Mouse (Mus musculus) liver, embryonic 12.5 days (tissue): ENCODE results near the gene Gpr143. TPM values are rescaled to one million over a fixed set of nuclear protein-coding genes. Genes with fewer than 3 reads are reported as not detected.
"Not testable (repeated sequence)": the region's sequence is repeated elsewhere in the genome, so short reads cannot be mapped to it uniquely, and the experiment has no call there.

ENCODE experiments used
- ATAC-seq: fragments of 200-750 bp; cut with Nextera tagmentation; 2 replicates; pipeline ENCODE4 v1.8.0; 2017; ENCODE audit warnings: moderate number of reproducible peaks, mild to moderate bottlenecking, moderate library complexity
- H3K27ac ChIP-seq: fragments of 300-500 bp; sonication (generic); 2 replicates; pipeline ENCODE4 v1.5.1; 2016; ENCODE audit warnings: mild to moderate bottlenecking
- H3K27me3 ChIP-seq: fragments of 300-500 bp; sonication (generic); replicated peaks from 2 replicates; pipeline ENCODE4 v1.6.1; 2016; ENCODE audit warnings: mild to moderate bottlenecking, moderate library complexity
- H3K36me3 ChIP-seq: fragments of 300-500 bp; sonication (generic); 2 replicates; pipeline ENCODE4 v1.6.1; 2016; ENCODE audit warnings: mild to moderate bottlenecking, moderate library complexity
- H3K4me1 ChIP-seq: fragments of 300-500 bp; sonication (generic); 2 replicates; pipeline ENCODE4 v1.6.1; 2016
- H3K4me2 ChIP-seq: fragments of 300-500 bp; sonication (generic); 2 replicates; pipeline ENCODE4 v1.6.1; 2016; ENCODE audit warnings: mild to moderate bottlenecking, moderate library complexity
- H3K4me3 ChIP-seq: fragments of 300-500 bp; sonication (generic); 2 replicates; pipeline ENCODE4 v1.5.1; 2016; ENCODE audit warnings: mild to moderate bottlenecking, moderate library complexity
- H3K9ac ChIP-seq: fragments of 300-500 bp; sonication (generic); 2 replicates; pipeline ENCODE4 v1.6.1; 2016; ENCODE audit warnings: mild to moderate bottlenecking, moderate library complexity
- H3K9me3 ChIP-seq: fragments of 300-500 bp; sonication (generic); replicated peaks from 2 replicates; pipeline ENCODE4 v1.6.1; 2016; ENCODE audit warnings: mild to moderate bottlenecking, moderate library complexity
- WGBS: fragments of 180-500 bp; shearing (Covaris S2); methylation state at CpG from one replicate; pipeline ENCODE4 v1.1.7; 2016; ENCODE audit not compliant: insufficient replicate concordance; 5-methylcytosine and 5-hydroxymethylcytosine counted together
- polyA plus RNA-seq: library from polyadenylated mRNA; unstranded; fragments of >200 nt; fragmentation: Nextera tagmentation; extraction: Ambion mirVana; gene quantifications from 2 replicates; pipeline ENCODE4 v1.2.1, GENCODE M21; 2016

The Gpr143 gene
- polyA plus RNA-seq, 1 experiment from 2014 or later = 0.07 TPM

DNA sequence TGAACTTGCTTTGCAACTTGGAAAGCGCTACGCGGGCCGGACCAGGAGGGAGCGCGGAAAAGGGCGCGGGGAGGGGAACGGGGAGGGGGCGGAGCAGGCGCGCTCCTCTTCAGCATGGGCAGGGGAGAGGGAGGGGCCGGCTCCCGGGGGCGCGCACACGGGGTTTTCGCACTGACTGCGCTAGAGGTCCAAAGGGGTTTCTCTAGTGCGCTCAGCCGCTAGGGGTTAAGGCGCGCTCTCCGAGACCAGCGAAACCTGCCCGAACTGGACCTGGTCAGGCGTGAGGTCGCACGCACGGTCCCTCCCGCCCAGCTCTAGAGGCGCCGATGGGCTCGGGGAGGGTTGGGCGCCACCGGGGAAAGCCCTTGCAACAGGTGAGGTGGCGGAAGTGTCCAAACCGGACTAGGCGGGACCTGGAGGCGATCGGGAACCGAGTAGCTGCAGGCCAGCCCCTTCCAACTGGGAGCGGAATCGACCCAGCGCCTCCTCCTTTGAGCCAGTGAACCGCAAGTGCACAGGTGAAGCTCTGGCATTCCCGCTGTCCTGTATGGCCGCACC is 12.0 kb upstream of the Gpr143 start:
- H3K9me3 ChIP-seq = no peaks in the 10 kb centered on the region
- H3K4me2 ChIP-seq = peak overlapping the region; percentile 70
- no peaks in the 10 kb centered on the region for H3K36me3 ChIP-seq
- H3K27me3 ChIP-seq = peaks cover 31% of the 10 kb centered on the region
- H3K9ac ChIP-seq = peak overlapping the region; percentile 27; the same call in 1 of the 2 replicates
- 5% methylated on average over 41 of the region's 48 CpGs for WGBS
- H3K4me3 ChIP-seq = peak overlapping the region; percentile 56
- no peaks in the 10 kb centered on the region for H3K4me1 ChIP-seq
- ATAC-seq = peak; percentile 81
- 0 out of 2 replicates have a peak overlapping the region, but pooled peaks have one; percentile 10 for H3K27ac ChIP-seq

GRCm38 (mm10) chrX:152788129-152788528 is 6.4 kb downstream of the Gpr143 start:
- H3K4me1 ChIP-seq = no peaks in the 10 kb centered on the region
- no peak for ATAC-seq
- no peak overlapping the region for H3K4me2 ChIP-seq
- H3K9me3 ChIP-seq = no peaks in the 10 kb centered on the region
- no peaks in the 10 kb centered on the region for H3K36me3 ChIP-seq
- no peak overlapping the region for H3K4me3 ChIP-seq
- H3K9ac ChIP-seq = no peak overlapping the region
- 38% methylated on average over 1 of the region's 1 CpGs for WGBS
- H3K27ac ChIP-seq = no peak overlapping the region
- peaks cover 5% of the 10 kb centered on the region; the same call in 1 of the 2 replicates for H3K27me3 ChIP-seq

DNA sequence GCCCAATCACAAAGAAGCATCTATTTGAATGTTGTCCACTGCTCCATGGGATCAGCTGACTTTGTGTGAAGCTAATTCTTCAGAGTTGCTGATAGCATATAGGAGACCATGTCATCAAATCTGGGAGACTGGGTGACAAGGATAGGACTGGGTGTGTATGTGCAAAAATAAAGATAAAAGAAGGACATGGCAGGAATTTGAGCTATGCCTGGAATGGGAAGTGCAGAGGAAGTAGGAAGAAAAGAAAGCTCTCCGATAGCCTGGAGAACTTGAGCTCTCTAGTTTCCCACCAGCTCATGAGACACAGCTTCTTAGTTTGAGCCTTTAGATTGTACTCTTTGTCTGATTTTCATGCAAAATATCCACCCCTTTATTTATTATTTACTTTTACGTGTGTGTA is 6.9 kb downstream of the Gpr143 start:
- no peaks in the 10 kb centered on the region for H3K36me3 ChIP-seq
- no peak overlapping the region for H3K4me2 ChIP-seq
- H3K4me3 ChIP-seq = no peak overlapping the region
- H3K4me1 ChIP-seq = no peaks in the 10 kb centered on the region
- H3K9me3 ChIP-seq = no peaks in the 10 kb centered on the region
- no peak overlapping the region for H3K9ac ChIP-seq
- 60% methylated on average over 2 of the region's 2 CpGs for WGBS
- H3K27ac ChIP-seq = no peak overlapping the region
- ATAC-seq = no peak
- H3K27me3 ChIP-seq = peaks cover 5% of the 10 kb centered on the region; the same call in 1 of the 2 replicates

DNA sequence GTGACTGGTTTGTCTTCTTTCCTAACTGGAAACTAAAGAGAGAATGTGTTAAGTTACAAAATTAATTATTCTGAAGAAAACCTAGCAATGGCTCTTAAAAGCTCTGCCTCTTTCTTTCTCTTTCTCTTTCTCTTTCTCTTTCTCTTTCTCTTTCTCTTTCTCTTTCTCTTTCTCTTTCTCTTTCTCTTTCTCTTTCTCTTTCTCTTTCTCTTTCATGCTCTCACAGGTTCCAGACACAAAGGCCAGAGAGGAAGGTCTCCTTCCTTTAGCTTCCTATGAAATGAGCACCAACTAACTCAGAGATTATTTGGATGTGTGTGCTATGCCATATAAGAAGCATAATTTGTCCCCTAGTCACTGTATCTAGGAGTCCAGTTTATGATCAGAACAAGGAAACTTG is 23.6 kb downstream of the Gpr143 start:
- peaks cover 10% of the 10 kb centered on the region; the same call in 1 of the 2 replicates for H3K27me3 ChIP-seq
- no peak overlapping the region for H3K4me3 ChIP-seq
- ATAC-seq = no peak
- no peak overlapping the region for H3K9ac ChIP-seq
- no peak overlapping the region for H3K4me2 ChIP-seq
- no peak overlapping the region for H3K27ac ChIP-seq
- no peaks in the 10 kb centered on the region for H3K4me1 ChIP-seq
- H3K36me3 ChIP-seq = no peaks in the 10 kb centered on the region
- no peaks in the 10 kb centered on the region for H3K9me3 ChIP-seq

- H3K36me3 ChIP-seq = no peaks in the 10 kb centered on the region
- H3K4me2 ChIP-seq = no peak overlapping the region
- WGBS = 44% methylated on average over 3 of the region's 3 CpGs
- no peaks in the 10 kb centered on the region for H3K4me1 ChIP-seq
- no peak overlapping the region for H3K27ac ChIP-seq
- H3K27me3 ChIP-seq = peaks cover 10% of the 10 kb centered on the region; the same call in 1 of the 2 replicates
- H3K4me3 ChIP-seq = no peak overlapping the region
- H3K9me3 ChIP-seq = no peaks in the 10 kb centered on the region
- no peak for ATAC-seq
- no peak overlapping the region for H3K9ac ChIP-seq
Observed at GRCm38 (mm10) chrX:152813339-152813738, 31.6 kb downstream of the Gpr143 start.

DNA sequence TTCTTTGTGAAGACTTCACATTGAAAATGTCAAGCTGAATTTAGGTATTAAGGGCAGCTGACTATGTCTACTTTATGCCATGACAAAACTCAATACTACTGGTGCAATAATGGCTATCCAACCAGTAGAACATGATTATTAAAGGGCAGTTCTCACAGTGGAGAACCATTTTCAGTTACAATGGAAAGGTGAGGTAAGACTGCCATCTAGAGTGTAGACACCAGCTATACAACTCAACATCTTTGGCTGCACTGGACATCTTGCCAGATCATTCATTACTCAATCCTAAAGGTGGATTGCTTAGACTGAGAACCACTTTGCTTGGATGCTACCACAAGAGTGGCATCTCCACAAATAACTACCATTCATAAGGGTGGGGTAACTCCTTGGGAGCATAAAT is 37.3 kb downstream of the Gpr143 start:
- Histone ChIP-seq H3K27ac (no peak overlapping the region), H3K4me3 (no peak overlapping the region), H3K9ac (no peak overlapping the region), H3K27me3 (peaks cover 15% of the 10 kb centered on the region; the same call in 1 of the 2 replicates), H3K9me3 (no peaks in the 10 kb centered on the region), H3K4me1 (no peaks in the 10 kb centered on the region), H3K36me3 (no peaks in the 10 kb centered on the region), H3K4me2 (no peak overlapping the region)
- no peak for ATAC-seq

- H3K36me3 ChIP-seq, ATAC-seq, H3K27ac ChIP-seq, H3K4me1 ChIP-seq, H3K4me2 ChIP-seq, H3K9ac ChIP-seq, H3K4me3 ChIP-seq, H3K27me3 ChIP-seq, H3K9me3 ChIP-seq: not testable (repeated sequence)
- no CpG with 5 or more reads among the region's 1 CpGs for WGBS
Observed at GRCm38 (mm10) chrX:152831003-152831550, 49.4 kb downstream of the Gpr143 start.

DNA sequence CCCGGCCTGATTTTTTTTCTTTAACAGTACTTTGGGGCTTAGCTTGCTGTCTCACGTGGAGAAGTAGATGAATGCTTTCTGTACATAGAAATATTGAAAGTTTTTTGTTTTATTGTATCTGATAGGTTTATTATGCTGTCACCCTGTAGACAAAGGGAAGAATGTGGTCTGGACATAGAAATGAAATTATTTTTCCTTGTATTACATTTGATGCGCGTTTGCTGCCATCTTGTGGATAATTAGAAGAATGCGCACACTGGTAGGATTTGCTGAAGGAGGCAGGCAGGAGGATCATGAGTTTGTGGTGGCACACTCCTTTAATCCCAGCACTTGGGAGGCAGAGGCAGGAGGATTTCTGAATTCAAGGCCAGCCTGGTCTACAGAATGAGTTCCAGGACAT is 53.2 kb downstream of the Gpr143 start:
- H3K9ac ChIP-seq, H3K4me1 ChIP-seq, H3K4me3 ChIP-seq, H3K36me3 ChIP-seq, H3K27ac ChIP-seq, H3K9me3 ChIP-seq, H3K4me2 ChIP-seq, ATAC-seq, H3K27me3 ChIP-seq: not testable (repeated sequence)
- 23% methylated on average over 5 of the region's 5 CpGs for WGBS

GRCm38 (mm10) chrX:152855076-152855772 is 73.5 kb downstream of the Gpr143 start:
- Histone ChIP-seq H3K9me3 (0 out of 2 replicates have a peak, but pooled peaks cover 3% of the 10 kb centered on the region), H3K27me3 (no peaks in the 10 kb centered on the region), H3K9ac (no peak overlapping the region), H3K4me2 (no peak overlapping the region), H3K36me3 (no peaks in the 10 kb centered on the region), H3K4me3 (no peak overlapping the region), H3K27ac (no peak overlapping the region), H3K4me1 (no peaks in the 10 kb centered on the region)
- ATAC-seq = no peak
- WGBS = 70% methylated on average over 3 of the region's 3 CpGs

Other genes starting within 250 kb of the Gpr143 start
- not detected in 2 replicates for gene Cldn34a, start 218.6 kb upstream of the Gpr143 start, polyA plus RNA-seq
- 1.9 TPM in 2 replicates for gene Shroom2, start 12.5 kb upstream of the Gpr143 start, polyA plus RNA-seq
- gene Usp51, start 224.5 kb downstream of the Gpr143 start, polyA plus RNA-seq = 0.42 and 1.1 TPM in 2 replicates